Mouse (Mus musculus): ENCODE measurements around the gene Pou2af1.

- TF ChIP-seq POLR2A (IDR thresholded peaks at IDR 0.05; ENCODE audit: low read depth, low read length) (no peak), CTCF (IDR thresholded peaks at IDR 0.05; ENCODE audit: extremely low read depth, insufficient read length, insufficient replicate concordance, low read depth, low read length) (no peak)
These were observed 1.8 kb downstream of the Pou2af1 start for GRCm38 (mm10) chr9:51215311-51215710.

Data from small intestine, adult 2 months (tissue).